Mouse (Mus musculus): Measurements from ENCODE around the gene Crybg1. TPM values are rescaled to one million over a fixed set of nuclear protein-coding genes. Genes with fewer than 3 reads are reported as not detected.
A peak's percentile ranks its signal among the peaks of the same experiment; 100 is the strongest.
"Not testable (repeated sequence)": the region's sequence is repeated elsewhere in the genome, so short reads cannot be mapped to it uniquely, and the experiment has no call there.

Crybg1 gene
- total RNA-seq, 2 experiments from 2014 or later: 3.0 to 4.3 TPM

DNA sequence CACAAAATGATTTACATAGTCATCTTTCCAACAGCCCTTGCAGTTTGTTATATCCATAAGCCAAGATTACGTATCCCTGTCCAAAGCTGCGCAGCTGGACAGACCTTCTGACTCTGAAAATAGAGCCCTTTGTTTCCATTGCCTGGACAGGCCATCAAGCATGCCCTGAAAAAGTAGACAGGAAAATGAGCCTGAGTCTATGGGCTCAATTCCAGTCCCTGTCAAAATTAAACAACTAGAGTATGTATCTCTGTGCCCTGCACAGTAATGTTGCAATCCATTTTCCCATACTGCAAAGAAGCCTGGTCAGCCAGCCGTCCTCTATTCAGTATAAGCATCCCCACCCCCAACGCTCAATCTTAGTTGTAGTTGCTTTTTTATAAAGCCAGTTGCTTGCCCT is 141.8 kb downstream of the Crybg1 start:
- no peak for DNase-seq (ENCODE audit: low spot score in 2 of 2)

DNA sequence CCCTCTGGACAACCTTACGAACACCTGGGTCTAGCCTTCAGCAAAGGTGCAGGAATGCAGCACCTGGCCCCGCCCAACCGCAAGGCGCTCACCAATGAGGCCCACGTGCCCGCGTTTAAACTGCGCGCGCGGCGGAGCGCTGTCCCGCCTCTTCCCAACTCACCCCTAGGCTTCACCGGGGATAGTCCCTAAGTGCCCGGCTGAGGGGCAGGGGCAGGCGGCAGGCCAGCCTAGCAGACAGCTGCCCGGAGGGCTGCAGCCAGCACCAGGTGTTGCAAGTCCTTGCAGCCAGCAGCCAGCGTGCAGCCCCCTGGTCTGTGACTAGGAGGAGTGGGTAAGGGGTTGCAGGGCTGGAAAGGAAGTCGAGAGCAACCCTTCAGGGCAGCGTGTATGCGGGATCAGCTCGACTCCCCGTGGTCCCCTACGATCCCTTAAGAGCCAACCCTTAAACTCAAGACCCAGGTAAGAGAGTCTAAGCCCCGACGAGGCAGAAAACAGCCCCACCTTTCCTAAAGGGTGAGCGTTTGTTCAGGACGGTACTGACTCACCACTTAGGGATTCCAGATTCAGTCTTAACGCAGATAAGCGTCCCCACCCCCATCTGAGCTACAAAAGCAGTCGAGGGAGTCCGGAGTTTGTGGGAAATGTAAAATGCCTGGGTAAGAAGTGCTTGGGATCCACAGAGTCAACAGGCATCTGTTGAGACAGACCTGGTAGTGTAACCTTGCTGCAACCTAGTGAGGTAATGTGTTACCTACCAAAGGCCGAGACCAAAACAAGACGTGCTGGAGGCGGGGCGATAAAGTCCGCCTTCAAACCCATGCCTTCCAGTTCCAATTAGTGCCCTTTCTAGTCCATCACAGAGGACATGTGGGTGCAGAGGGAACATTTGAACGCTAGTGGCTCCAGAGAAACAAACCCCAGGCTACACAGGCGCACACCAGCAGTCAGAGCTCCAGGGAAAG is 142.7 kb downstream of the Crybg1 start:
- no peak for DNase-seq (ENCODE audit: low spot score in 2 of 2)

DNA sequence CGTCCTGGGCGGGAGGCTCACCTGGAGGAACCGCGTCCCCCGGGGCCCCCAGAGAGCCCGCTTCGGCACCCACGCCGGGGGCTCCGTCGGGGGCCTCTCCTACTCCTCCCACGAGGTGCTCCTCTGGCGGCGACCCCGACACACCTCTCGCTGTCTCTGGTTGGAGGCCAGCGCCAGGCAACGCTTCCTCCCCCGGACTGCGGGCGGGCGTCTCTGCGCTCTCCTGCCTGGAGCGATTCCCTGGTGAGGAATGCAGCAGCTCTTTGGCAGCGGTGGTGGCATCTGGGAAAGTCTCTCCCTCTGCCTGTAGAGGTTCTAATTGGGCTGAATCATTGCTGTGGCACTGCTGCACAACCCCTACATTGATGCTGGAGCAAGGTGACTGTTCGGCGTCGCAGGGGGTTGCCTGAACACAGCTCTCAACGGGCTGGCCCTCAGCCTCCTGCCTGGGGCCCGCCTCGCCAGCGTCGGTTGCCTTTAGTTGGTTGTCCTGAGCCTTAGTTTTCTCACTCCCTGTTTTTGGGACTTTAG is 144.4 kb downstream of the Crybg1 start:
- no peak for DNase-seq (ENCODE audit: low spot score in 2 of 2)

DNA sequence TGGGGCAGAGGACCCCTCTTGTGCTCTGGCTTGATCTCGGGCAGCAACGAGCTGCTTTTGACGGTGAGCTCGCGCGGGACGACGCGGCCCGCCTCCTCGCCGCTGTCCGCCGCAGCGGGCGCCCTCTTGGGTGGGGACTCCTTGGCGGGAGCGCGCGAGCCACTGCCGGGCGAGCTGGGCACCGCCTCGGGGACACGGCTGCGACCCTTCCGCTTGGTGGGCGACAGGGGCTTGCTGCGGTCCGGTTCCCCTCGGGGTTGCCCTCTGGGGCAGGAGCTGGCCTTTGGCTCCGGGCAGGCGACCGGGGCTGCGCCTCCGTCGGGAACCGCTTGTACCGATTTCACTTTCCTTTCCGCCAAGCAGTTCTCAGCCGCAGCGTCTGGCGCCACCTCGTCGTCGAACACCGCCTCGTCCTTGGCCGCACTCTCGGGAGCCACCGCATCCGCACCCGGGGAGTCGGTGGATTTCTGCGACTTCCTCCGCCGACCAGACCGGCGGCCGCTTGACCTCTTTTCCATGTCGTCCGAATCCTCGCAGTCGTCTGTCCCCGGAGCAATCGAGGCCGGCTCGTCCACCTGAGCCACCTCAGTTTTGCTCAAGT is 145.0 kb downstream of the Crybg1 start:
- peak; percentile 19 to 33 for DNase-seq (ENCODE audit: low spot score in 2 of 2)

DNA sequence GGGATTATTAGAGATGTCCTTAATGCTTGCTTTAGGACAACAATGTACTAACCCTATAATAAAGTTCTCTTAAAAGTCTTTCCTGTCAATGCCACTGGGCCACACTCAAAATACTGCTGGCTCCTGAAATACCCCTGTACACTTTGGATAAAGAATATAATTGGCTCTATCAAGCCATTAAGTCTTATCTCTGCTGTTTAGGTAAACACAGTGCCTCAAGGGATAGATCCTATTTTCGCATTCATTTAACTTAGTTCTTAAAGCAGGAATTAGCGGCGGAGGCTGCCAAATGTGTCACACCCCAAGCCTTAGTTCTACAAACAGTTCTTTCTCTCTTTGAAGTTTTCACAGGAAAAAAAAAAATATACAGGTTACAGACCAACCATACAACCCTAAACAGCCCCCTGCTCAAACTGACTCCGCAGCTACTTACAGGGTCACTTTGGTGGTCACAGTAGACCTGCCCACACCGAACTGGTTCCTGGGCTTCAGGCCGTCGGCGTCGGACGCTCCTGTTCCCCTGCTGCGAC is 145.6 kb downstream of the Crybg1 start:
- DNase-seq (ENCODE audit: low spot score in 2 of 2): no peak

DNA sequence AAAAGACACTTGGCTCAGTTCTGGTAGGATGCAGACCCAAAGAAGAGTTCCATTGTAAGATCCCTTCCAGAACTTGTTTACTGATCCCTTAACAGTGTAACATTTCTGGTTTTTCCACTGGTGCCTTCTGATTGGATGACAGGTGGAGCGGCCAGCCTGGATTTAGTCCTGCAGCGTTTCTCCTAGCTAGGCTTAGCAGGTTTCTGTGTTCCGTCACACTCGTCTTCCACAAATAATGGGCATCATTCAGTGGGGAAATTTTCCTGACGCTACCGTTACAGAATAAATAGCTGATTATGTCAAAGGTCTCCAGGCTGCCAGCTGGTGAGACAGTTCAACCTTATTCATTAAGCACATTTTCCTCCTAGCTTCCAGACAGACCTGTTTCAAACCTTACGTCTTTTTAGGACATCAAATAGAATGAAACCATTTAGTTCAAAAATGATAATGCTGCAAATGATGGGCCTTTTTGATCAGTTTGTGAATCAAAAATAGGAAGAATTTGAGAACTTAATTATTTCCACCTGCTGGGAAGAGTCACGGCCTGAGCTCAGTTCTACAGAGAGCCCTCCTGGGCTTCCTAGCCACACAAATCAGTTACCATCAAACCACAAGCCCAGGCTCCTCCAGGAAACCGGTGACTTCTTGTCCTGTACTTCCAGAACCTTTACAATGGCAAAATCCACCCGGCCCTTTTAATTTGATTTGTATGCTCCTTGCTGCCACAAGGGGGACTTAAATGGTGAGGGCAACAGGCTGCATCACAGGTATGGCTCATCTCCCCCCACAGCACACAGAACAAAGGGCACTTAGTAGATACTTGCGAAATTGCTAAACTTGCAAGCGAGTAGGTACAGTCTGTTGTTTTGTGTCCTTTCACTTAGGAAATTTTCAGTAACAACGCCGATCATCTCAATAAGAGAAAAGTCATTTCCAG is 146.4 kb downstream of the Crybg1 start:
- no peak for DNase-seq (ENCODE audit: low spot score in 2 of 2)

DNA sequence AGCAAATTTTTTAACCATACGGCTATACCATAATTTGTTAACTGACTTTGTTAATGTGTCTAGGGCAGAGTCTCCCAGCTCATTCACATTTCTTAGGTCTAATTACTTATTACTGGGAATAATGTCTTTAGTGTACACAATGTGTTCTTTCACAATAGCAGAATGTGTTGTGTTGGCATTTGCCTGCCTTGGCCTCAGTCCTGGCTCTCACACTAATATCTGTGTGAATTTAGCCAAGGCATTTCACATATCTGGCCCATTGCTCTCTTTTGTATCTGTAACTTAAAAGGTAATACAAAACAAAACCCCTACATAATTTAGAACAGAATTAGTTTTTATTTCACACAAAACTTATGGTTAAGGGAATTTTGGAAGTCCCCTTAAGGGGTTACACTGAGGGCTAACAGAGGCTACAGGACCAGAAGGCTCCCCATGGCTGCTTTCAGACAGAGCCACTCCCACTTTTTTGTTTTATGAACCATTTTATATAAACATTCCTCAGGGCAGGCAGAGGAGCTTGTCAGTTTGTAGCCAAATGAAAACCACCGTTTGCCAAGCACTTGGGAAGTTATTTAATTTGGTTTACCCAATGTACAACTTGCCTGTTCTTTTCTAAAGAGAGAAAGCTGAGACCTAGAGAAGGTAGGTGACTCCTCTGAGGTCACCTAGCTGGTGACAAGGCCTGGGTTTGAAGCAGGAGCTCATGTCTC is 148.3 kb downstream of the Crybg1 start:
- DNase-seq (ENCODE audit: low spot score in 2 of 2): no peak

DNA sequence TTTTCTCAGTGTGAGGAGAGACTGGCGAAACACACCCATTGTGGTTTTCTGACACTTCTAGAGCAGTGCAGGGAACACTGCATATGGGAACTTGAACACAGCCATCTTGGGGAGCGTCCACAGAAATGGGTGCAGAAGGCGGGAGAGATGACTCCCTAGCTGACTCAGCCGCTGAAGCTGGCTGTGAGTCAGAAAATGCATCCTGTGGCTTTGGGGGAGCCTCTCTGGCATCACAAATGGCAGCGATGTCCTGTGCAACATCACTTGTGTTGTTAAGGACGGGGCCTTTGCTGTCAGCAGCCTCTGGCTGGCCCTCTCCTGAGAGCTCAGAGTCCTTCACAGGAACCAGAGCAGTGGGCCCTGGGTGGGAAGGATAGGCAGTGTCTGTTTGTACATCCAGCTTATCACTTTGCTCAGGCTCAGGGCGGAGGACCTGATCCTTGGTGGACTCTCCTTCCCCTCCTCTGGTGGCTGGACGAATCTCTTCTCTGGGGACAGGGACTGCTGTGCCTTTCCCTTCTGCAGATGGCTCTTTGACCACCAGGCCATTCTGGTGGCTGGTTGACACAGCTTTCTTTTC is 150.1 kb downstream of the Crybg1 start:
- no peak for DNase-seq (ENCODE audit: low spot score in 2 of 2)

DNA sequence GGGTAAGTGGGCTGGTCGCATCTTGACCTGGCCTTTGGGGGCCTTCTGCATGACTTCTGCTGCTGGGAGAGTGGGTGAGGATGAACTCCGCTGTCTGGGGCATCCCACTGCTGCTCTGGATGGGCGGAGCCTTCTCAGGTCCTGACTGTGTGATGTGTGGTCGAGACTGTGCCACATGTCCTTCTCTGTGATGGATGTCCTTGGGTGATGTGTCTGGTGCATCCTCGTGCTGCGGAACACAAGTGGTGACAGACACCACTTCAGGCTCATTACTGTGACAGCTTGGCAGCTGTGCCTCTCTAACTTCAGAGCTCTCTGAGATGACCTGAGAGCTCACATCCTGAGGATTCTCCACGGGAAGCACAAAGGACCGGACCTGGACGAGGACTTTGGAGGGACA is 150.6 kb downstream of the Crybg1 start:
- DNase-seq (ENCODE audit: low spot score in 2 of 2): no peak

DNA sequence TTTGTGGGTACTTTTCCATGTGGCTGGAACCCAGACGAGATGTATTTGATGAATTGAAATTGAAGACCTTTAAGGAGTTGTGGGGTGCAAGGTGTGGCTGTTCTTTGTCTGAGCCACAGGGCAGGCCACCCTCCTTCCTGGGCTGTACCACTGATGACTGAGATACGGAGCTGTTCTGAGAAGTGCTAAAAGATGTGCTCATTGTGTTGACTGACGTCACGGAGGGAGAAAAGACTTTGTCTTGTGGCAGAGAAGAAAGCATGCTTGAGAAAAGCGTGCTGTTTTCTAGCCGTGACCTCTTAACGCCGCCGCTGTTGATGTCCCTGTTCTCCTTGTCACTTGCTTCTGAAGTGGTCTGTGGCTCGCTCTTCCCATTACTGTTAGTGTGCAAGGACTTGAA is 151.4 kb downstream of the Crybg1 start:
- no peak for DNase-seq (ENCODE audit: low spot score in 2 of 2)

DNA sequence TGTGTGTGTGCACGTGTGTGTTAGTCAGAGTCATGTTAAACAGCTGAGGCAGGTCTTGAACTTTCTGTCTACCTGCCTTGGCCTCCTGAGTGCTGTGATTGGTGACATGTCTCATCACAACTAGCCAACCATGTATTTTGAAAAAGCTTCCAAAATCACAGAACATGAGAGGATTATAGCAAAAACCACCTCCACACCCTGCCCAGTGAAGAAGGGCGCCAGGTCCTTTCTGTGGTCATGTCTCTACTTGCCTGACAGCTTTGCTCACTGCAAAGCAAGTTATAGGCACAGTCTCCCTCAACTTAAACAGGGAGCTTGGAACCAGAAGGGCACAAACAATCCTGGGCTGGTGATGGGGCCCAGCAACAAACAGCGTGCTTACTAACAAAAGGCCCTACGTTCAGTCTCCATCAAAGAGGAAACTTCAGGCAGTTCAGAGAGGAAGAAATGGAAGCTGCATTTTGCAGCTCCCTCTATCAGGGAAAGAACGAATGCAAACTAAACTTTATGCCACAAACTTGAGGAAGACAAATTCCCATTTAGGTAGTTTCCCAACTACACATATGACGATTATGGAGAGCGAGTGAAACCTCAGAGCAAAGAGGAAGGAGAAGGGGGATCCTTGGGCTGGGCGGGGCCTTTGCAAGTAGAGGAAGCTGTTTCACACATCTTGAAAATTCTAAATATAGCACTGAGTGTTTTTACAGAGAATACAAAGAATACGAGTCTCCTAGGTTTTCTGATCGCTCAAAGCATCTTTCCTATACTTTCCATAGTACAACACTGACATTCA is 152.6 kb downstream of the Crybg1 start:
- DNase-seq (ENCODE audit: low spot score in 2 of 2): no peak

DNA sequence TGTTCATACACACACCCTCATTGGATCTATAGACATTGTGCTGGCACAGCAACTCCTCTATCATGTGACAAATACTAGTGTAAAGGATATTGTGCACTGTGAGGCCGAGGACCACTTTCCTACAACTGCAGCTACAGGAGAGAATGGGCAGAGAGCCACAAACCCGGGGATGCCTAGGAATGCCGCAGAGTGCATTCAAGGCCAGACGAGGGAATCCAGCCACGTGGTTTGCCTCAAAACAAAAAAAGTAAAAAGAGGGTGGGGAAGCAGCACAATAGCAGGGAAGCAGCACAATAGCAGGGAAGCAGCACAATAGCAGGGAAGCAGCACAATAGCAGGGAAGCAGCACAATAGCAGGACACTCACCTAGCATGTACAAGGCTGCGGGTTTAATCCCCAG is 155.5 kb downstream of the Crybg1 start:
- no peak for DNase-seq (ENCODE audit: low spot score in 2 of 2)

DNA sequence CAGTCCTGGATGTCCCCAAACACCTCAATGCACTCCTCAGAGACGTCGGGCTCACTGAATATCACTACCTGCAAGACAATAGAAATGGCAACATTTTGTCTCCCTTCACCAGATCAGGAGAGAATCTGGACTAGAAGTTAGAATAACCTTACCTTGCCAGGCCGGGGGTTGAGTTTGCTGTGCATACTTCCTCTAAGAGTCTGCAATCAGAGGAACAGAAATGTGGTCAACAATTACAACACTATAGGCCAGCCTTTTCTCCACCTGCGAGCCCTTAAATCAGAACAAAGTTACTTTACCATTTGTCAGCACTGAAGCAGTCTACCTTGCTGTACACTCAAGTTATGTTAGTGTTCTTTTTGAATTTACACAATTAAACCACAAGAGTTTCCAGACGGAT is 156.1 kb downstream of the Crybg1 start:
- DNase-seq (ENCODE audit: low spot score in 2 of 2): no peak

DNA sequence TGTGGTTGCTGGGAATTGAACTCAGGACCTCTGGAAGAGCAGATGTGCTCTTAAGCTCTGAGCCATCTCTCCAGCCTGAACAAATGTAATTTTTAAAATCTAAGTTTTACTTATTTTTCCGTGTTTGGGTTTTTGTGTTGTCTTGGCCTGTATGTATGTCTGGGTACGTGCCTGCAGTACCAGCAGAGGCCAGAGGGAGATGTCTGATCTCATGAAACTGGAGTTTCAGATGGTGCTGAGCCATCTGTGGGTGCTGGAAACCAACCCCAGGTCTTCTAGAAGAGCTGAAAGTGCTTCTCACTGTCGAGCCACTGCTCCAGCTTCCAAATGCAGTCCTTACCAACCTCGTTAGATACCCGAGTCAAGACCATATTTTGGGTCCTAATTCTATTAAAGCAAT is 157.4 kb downstream of the Crybg1 start:
- DNase-seq (ENCODE audit: low spot score in 2 of 2): no peak

DNA sequence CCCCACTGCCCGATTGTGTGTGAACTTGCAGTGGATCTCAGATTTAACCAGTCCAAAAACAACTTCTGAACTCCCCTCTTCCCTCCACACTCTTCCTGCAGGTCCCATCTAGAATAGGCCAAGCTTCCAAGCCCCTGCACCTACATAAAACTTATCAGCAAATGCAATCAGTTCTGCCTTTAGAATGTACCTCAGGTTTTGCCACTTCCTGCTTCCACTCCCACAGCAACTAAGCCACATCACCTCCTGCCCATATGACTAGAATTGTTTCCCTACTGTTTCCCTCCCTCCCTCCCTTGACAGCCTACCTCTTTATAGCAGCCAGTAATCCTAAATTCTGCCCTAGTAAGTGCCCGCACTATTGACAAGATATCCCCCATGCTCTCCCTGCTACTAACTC is 164.8 kb downstream of the Crybg1 start:
- DNase-seq (ENCODE audit: low spot score in 2 of 2): no peak

DNA sequence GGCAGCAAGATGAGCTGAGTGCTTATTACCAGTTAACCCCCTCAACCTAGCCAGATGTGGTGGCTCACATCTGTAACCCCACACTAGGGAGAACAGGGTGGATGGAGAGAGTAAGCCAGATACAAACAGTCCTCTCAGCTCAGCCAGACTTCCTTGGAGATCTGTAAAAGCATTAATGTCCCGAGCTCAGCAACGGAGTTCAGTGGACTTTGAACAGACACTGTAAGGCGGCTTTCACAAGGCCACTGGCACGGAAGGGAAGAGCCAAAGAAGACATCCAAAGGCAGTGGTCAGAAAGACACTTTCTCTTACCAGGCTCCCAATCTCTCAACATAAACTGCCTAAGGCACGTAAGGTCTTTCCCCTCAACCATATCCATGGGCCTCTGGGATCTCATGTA is 165.4 kb downstream of the Crybg1 start:
- no peak for DNase-seq (ENCODE audit: low spot score in 2 of 2)

DNA sequence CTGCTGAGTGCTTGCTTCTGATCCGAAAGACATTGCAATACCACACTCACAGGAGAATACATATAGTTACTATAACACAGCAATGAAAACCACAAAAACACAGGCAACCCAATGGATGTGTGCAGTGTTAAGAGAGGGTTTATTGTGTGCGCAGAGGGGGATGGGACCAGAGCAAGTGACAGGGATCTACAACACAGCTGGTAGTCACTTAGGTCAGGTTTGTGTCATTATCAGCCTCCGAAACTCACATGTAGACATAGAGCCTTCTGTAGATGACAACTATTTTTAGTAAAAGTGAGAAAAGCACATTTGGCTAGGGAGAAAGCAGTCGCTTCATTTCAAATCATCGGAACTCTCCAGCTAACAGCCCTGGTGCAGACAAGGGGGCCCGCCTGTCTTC is 166.2 kb downstream of the Crybg1 start:
- no peak for DNase-seq (ENCODE audit: low spot score in 2 of 2)

DNA sequence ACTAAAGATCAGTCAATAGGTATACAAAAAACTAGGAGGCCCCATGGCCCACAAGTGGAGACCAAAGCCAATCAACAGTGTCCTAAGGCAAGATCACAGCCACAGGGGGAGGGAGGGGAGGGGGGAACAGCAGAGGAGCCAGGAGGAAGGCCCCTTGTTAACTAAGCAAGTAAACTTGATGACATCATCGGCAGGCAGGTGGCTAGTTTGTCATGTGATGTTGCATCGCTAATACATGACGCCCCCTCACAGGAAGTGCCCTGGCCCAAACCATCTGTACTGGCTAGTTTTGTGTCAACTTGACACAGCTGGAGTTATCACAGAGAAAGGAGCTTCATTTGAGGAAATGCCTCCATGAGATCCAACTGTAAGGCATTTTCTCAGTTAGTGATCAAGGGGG is 167.9 kb downstream of the Crybg1 start:
- not testable (repeated sequence) for DNase-seq (ENCODE audit: low spot score in 2 of 2)

DNA sequence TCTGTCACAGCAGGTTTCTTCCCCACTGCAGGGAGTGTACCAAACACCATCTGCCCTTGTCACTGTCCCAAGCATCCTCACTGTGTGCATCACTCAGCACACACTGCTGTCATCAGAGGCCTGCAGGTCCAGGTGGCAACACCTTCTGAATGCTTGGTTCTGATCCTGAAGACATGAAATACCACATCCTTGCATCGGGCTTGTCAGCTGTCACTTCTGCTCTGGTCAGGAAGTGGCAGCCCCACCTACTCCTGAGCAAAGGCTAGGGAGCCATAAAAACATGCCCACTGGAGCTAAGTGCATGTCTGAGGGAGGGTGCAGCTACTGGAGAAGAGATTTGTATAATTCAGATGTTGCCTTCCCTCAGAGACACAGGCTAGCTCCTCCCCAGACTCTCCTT is 168.6 kb downstream of the Crybg1 start:
- no peak for DNase-seq (ENCODE audit: low spot score in 2 of 2)
